Comparison of ENCODE assay signal across 2 mouse cellular contexts in genomic region chr17:56716655-56717362, GRCm38 (mm10).
TF ChIP-seq lines count a peak whose summit lies in the region.

No protein-coding gene starts in this region.

TF ChIP-seq in C2C12, 6 proteins besides CTCF, POLR2A, EP300 and RAD21:
- TF ChIP-seq CEBPB (IDR thresholded peaks at IDR 0.05; ENCODE audit: low read depth) (no peak), MYOG (IDR thresholded peaks at IDR 0.05; ENCODE audit: control insufficient read depth, extremely low read depth, insufficient read length) (no peak), USF1 (IDR thresholded peaks at IDR 0.05; ENCODE audit: low read depth) (no peak), MYOD1 (IDR thresholded peaks at IDR 0.05; ENCODE audit: control insufficient read depth, insufficient read length, low read depth) (peak; percentile 1), MAX (IDR thresholded peaks at IDR 0.05) (peak; percentile 76), FOSL1 (IDR thresholded peaks at IDR 0.05; ENCODE audit: insufficient read depth, low read length, poor library complexity, severe bottlenecking) (no peak)

TF ChIP-seq in myocyte, 11 proteins besides CTCF, POLR2A, EP300 and RAD21:
- TF ChIP-seq SRF (IDR thresholded peaks at IDR 0.05; ENCODE audit: control insufficient read depth, insufficient read length, low read depth) (peak; percentile 44), MYOG (IDR thresholded peaks at IDR 0.05; ENCODE audit: control insufficient read depth in 1 of 3, insufficient read depth in 1 of 3, insufficient read length in 2 of 3, low read depth in 2 of 3) (peak in 1 of 3 experiments; percentile 14), REST (IDR thresholded peaks at IDR 0.05; ENCODE audit: insufficient read depth, insufficient read length) (no peak), POLR2AphosphoS2 (IDR thresholded peaks at IDR 0.05; ENCODE audit: insufficient read length, low read depth) (peak; percentile 63), MYOD1 (IDR thresholded peaks at IDR 0.05; ENCODE audit: control insufficient read depth in 1 of 3, insufficient read length in 2 of 3, low read depth in 2 of 3) (peak in 1 of 3 experiments; percentile 71)
